Mouse (Mus musculus) cerebellum, adult 2 months (tissue): Measurements from ENCODE around the gene Smim20. TPM values are rescaled to one million over a fixed set of nuclear protein-coding genes. Genes with fewer than 3 reads are reported as not detected.
A peak's percentile ranks its signal among the peaks of the same experiment; 100 is the strongest.

Experiments
- DNase-seq, 2 experiments: peaks; one replicate each; pipeline ENCODE4 v3.0.0; 2021
- H3K27ac ChIP-seq: fragments of 200-500 bp; 2 replicates; pipeline ENCODE4 v1.5.1; 2012; ENCODE audit warnings: low read length, control low read depth, inconsistent platforms; ENCODE audit not compliant: insufficient read depth
- H3K27me3 ChIP-seq: fragments of 200-500 bp; 2 replicates; pipeline ENCODE4 v1.6.1; 2012; ENCODE audit warnings: inconsistent platforms, mild to moderate bottlenecking, low read length, moderate library complexity; ENCODE audit not compliant: control insufficient read depth, insufficient read depth
- H3K4me1 ChIP-seq: fragments of 200-500 bp; 2 replicates; pipeline ENCODE4 v1.6.1; 2011; ENCODE audit warnings: low read length; ENCODE audit not compliant: control insufficient read depth, insufficient read depth
- H3K4me3 ChIP-seq: fragments of 200-500 bp; replicated peaks from 2 replicates; pipeline ENCODE3; 2011; ENCODE audit warnings: mild to moderate bottlenecking, low read depth, low read length, control low read depth; ENCODE audit not compliant: insufficient read depth
- CTCF ChIP-seq: fragments of 200-500 bp; IDR thresholded peaks from 2 replicates; pipeline ENCODE4 v1.5.1; 2011; ENCODE audit warnings: low read depth, mild to moderate bottlenecking, control low read depth, low read length, moderate library complexity, borderline replicate concordance; ENCODE audit not compliant: insufficient read depth
- POLR2A ChIP-seq: fragments of 200-500 bp; IDR thresholded peaks from 2 replicates; pipeline ENCODE4 v1.6.1; 2011; ENCODE audit warnings: low read length, control low read depth, borderline replicate concordance; ENCODE audit not compliant: insufficient read depth
- WGBS: fragments of 180-500 bp; shearing (Covaris S2); methylation state at CpG from one replicate; pipeline ENCODE4 v1.1.7; 2018; 5-methylcytosine and 5-hydroxymethylcytosine counted together
- polyA plus RNA-seq: library from polyadenylated mRNA; depleted of rRNA; stranded (reverse); fragments of >200 nt; gene quantifications from 2 replicates; pipeline ENCODE4 v1.2.3, GENCODE M21; 2012

Smim20 gene
- polyA plus RNA-seq, 1 experiment, result 64.5 TPM

DNA sequence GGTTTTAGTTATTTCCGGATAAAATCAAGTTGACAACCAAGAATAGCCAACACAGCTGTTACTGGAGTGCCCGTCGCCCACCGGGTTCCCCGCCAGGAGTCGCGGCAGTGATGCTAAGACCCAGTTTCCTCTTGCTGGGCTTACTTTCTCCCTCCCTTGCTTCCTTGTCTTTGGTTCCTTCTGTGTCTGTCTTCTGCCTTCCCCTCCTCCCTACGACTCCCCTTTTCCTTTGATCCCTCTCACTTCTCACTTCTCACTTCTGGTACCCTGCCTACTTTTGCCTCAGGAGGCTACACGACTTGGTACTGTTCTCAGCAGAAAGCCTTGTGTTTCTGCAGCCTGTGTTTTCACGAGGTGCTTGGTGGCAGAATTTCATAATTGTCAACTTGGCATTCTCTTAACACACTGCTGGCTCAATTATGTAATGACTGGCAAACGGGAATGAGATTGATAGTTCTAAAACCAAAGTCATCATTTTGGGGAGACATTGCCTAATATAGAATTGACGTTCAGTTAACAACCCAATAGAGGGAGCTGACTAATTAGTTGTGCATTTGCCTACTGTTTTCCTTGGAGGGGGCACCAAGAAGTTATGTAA, 12.4 kb downstream of the Smim20 start:
- H3K27me3 ChIP-seq, result no peaks in the 10 kb centered on the region
- WGBS, result 60% methylated on average over 12 of the region's 12 CpGs
- no peak for TF ChIP-seq CTCF
- no peak for TF ChIP-seq POLR2A
- no peak overlapping the region for H3K4me3 ChIP-seq
- H3K4me1 ChIP-seq, result no peaks in the 10 kb centered on the region; the same call in 1 of the 2 replicates
- H3K27ac ChIP-seq, result no peak overlapping the region
- no peak for DNase-seq

DNA sequence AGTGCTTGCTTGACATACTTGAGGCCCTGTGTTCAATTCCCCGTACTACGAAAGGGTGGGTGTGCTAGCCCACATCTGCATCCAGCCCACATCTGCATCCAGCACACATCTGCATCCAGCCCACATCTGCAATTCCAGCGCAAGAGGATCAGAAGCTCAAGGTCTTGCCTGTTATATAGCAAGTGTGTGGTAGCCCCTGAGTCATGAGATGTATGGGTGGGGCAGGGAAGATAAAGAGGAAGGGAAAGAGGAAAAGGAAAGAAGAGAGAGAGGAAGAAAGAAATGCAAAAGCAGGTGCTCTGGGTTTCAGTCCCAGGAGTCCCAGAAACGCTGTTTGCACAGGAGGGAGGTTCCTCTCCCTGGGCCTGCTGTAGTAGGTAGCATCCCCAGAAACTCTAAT, 15.6 kb downstream of the Smim20 start:
- WGBS, result 93% methylated on average over 4 of the region's 4 CpGs
- Histone ChIP-seq H3K27me3 (no peaks in the 10 kb centered on the region), H3K4me1 (no peaks in the 10 kb centered on the region; the same call in 1 of the 2 replicates), H3K27ac (no peak overlapping the region), H3K4me3 (no peak overlapping the region)
- no peak for DNase-seq
- TF ChIP-seq CTCF (no peak), POLR2A (no peak)

DNA sequence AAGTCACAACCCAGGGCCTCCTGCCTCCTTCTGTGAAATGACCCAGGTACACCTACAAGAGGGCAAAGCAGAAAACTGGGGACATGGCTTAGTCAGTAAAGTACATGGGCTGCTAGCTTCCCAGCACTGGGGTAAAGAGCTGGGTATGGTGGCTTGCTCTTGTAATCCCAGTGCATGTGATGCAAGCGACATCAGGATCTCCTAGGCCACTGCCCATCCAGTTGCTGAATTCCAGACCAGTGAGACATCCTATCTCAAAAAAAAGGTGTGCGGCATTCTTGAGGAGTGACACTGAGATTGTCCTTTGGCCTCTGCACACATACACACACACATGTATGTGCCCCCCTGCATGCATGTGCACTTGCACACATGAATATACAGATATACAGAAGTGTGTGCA, 19.5 kb downstream of the Smim20 start:
- Histone ChIP-seq H3K27ac (no peak overlapping the region), H3K4me1 (no peaks in the 10 kb centered on the region), H3K27me3 (no peaks in the 10 kb centered on the region), H3K4me3 (no peak overlapping the region)
- WGBS, result 100% methylated on average over 2 of the region's 2 CpGs
- TF ChIP-seq CTCF, result no peak
- no peak for TF ChIP-seq POLR2A
- no peak for DNase-seq

DNA sequence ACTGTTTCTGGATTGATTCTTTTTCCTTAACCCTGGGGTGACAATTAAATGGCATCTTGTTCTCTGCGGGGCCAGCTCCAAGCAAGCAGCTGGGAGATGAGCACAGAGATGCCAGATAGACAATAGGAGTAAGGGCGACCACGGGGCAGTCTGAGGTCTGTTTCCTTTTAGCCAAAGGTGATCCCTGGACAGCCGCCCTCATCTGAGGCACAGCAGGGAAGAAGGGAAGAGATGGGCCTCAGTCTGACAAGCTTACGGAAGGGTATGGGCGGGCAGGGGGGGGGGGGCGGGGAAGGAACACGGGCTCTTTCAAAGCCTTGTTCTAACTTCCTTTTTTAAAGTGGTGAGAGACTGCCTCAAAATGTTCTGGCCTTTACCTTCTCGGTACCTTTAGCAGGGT, 22.6 kb downstream of the Smim20 start:
- 20% methylated on average over 9 of the region's 9 CpGs for WGBS
- DNase-seq, result peak in 1 of 2 experiments; percentile 38
- no peak overlapping the region for H3K4me3 ChIP-seq
- H3K27ac ChIP-seq, result no peak overlapping the region
- H3K4me1 ChIP-seq, result no peaks in the 10 kb centered on the region
- no peaks in the 10 kb centered on the region for H3K27me3 ChIP-seq
- no peak for TF ChIP-seq POLR2A
- no peak for TF ChIP-seq CTCF

DNA sequence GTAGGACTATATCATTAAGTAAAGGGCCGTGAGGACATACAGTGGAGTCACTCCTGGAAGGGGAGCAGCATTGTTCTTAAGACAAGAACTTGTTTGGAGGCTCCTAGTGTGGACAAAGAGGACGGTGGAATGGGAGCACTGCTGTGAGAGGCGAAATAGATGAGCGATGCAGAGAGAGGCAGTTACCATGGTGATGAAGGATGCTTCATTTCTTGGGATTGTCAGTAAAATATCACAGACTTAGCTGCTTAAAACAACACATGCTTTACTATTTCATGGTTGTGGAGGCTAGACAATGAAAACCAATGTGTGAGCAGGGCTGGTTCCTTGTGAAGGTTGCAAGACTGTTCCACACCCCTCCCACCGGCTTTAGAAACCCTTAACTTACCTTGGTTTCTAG, 27.7 kb downstream of the Smim20 start:
- no peak overlapping the region for H3K27ac ChIP-seq
- H3K27me3 ChIP-seq, result no peaks in the 10 kb centered on the region
- no peak for DNase-seq
- H3K4me3 ChIP-seq, result no peak overlapping the region
- 90% methylated on average over 5 of the region's 5 CpGs for WGBS
- TF ChIP-seq CTCF, result no peak
- TF ChIP-seq POLR2A, result no peak
- peaks cover 5% of the 10 kb centered on the region for H3K4me1 ChIP-seq

DNA sequence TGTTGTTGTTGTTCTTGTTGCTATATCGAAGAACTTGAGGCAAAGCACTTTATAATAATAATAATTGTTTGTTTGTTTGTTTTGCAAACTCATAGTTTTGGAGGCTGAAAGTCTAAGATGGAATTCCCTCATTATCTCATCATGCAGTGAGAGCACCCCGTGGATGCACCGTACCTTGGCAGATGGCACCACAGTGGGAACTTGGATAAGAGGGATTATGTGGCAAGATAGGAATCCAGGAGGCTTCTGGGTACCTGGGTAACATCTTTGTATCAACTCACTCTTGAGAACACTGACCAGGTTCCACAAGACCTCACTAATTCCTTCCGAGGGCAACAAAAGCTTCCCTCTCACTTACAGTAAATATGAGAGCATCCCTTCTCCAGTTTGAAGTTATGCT, 30.1 kb downstream of the Smim20 start:
- H3K27ac ChIP-seq, result no peak overlapping the region
- peaks cover 8% of the 10 kb centered on the region for H3K4me1 ChIP-seq
- no peak overlapping the region for H3K4me3 ChIP-seq
- TF ChIP-seq CTCF, result no peak
- TF ChIP-seq POLR2A, result no peak
- DNase-seq, result peak; percentile 39 to 73
- no peaks in the 10 kb centered on the region for H3K27me3 ChIP-seq
- 37% methylated on average over 4 of the region's 4 CpGs for WGBS

DNA sequence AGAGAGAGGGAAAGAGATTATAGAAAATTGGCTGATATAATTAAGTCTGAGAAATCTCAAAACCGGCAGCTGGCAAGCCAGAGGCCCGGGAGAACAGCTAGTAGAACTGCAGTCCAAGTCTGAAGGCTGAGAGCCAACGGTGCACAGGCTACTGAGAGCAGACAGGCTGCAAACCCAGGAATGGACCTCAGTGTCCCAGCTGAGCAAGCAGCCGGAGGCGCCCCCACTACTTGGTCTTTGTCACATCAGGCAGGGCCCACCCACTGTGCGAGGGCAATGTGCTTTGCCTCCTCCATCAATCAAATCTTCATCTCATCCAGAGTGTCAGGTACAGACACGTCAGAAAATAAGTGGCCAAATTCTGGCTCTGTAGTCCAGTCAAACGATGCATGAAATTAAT, 34.6 kb downstream of the Smim20 start:
- WGBS, result 18% methylated on average over 8 of the region's 8 CpGs
- no peak for TF ChIP-seq POLR2A
- no peak for TF ChIP-seq CTCF
- no peaks in the 10 kb centered on the region for H3K27me3 ChIP-seq
- peaks cover 8% of the 10 kb centered on the region for H3K4me1 ChIP-seq
- no peak overlapping the region for H3K27ac ChIP-seq
- no peak overlapping the region for H3K4me3 ChIP-seq
- DNase-seq, result no peak

DNA sequence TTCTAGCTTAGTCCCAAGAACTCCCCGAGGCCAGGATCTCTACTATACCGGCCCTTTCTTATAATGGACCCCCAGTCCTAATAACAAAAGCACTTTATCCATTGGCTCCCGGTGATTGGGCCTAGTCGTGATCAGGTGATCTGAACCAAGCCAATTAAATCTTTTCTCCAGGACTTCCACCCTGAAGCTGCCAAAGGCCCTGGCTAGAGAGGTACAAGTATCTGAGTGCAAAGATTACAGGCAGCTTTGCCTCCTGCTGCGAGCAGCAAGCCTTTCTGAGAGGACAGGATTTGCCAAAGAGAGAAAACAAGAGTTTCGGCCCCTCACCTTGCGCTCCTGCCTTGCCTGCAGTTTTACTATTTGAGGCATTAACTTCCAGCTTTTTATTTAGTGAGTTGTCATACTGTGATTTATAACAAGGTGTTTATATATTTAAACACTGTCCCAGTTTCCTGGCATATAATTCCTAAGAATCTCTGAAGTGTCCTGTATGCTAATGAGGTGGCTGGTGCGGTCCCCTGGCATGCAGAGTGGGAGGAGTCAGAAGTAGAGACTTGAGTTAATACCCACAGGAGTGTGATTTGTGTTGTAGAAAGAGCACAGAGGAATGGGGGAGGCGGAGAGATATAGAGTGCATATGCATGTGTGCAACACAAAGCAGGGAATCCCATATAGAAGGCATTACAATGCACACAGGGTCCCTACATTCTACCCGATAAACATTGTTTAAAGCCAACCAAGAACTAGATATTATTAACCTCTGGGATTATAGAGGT, 36.2 kb downstream of the Smim20 start:
- 92% methylated on average over 10 of the region's 10 CpGs for WGBS
- no peak overlapping the region for H3K27ac ChIP-seq
- no peak for DNase-seq
- no peak for TF ChIP-seq CTCF
- no peak for TF ChIP-seq POLR2A
- H3K4me1 ChIP-seq, result peaks cover 3% of the 10 kb centered on the region
- no peak overlapping the region for H3K4me3 ChIP-seq
- H3K27me3 ChIP-seq, result no peaks in the 10 kb centered on the region
